Mouse (Mus musculus) neural tube, embryonic 10.5 days (tissue): ENCODE data around the gene Gm49352.
"Not testable (repeated sequence)": the region's sequence is repeated elsewhere in the genome, so short reads cannot be mapped to it uniquely, and the experiment has no call there.

ENCODE experiments used
- DNase-seq: peaks from one replicate; pipeline ENCODE4 v3.0.0-alpha.2; 2017; ENCODE audit warnings: low spot score; ENCODE audit errors: extremely low spot score

Gm49352 gene

GRCm38 (mm10) chr13:61568074-61568473, at the start of gene Gm49352:
Gm49352 (minus strand) TSS chr13:61568174.
- not testable (repeated sequence) for DNase-seq

DNA sequence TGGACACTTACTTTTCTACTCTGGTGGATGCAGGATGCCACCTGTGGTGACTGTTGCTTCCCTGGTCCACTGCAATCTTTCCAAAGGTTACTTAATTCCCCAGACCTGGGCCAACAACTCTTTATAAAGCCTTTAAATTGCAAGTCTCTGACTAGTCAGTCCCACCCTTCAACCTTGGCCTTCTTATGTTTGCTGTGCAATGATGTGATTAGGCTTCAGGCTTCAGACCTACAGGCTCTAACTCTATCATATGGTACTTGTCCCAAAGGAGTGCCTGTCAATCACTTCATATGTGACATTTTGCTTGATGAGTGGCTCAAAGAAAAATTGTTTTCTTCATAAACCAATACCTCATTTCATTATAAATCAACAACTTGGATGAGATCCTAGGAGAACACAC, 2.1 kb upstream of the Gm49352 start, which contains the start of gene Cts3:
Gene Cts3 (minus strand): TSS at position 101 of the 400 bp plus-strand sequence.
- DNase-seq = no peak

- no peak for DNase-seq
These were observed 26.3 kb downstream of the Gm49352 start, which contains the start of gene Ctsm for GRCm38 (mm10) chr13:61541631-61542030. Ctsm (minus strand) TSS chr13:61541839.
